Mouse (Mus musculus): ENCODE results near the gene Jsrp1. TPM values are rescaled to one million over a fixed set of nuclear protein-coding genes. Genes with fewer than 3 reads are reported as not detected.

The Jsrp1 gene
- polyA plus RNA-seq, 1 experiment from 2014 or later = 0.95 TPM

- Histone ChIP-seq H3K27me3 (replicated peaks; ENCODE audit: control insufficient read depth, insufficient read depth, low read length) (no peaks in the 10 kb centered on the region), H3K9me3 (ENCODE audit: control insufficient read depth, low read length) (no peaks in the 10 kb centered on the region), H3K27ac (ENCODE audit: low read depth) (no peak overlapping the region), H3K9ac (ENCODE audit: low read length) (no peak overlapping the region), H3K4me2 (ENCODE audit: low read length) (no peak overlapping the region), H3K4me1 (replicated peaks; ENCODE audit: control insufficient read depth, insufficient read depth, low read length) (no peaks in the 10 kb centered on the region), H3K4me3 (ENCODE audit: low read depth, low read length) (no peak overlapping the region), H3K36me3 (ENCODE audit: control insufficient read depth, insufficient read depth, low read length) (peaks cover 96% of the 10 kb centered on the region)
- 87% methylated on average over 4 of the region's 4 CpGs for WGBS
- ATAC-seq (replicated peaks; ENCODE audit: low FRiP score, low TSS enrichment, low read depth) (no peak), DNase-seq (ENCODE audit: low spot score) (no peak)
Measured at GRCm38 (mm10) chr10:80774981-80775380, 38.3 kb downstream of the Jsrp1 start.

- Histone ChIP-seq H3K4me3 (ENCODE audit: low read depth, low read length) (no peak overlapping the region), H3K9me3 (ENCODE audit: control insufficient read depth, low read length) (no peaks in the 10 kb centered on the region), H3K27ac (ENCODE audit: low read depth) (peak overlapping the region; percentile 55; the same call in 1 of the 2 replicates), H3K4me1 (replicated peaks; ENCODE audit: control insufficient read depth, insufficient read depth, low read length) (no peaks in the 10 kb centered on the region), H3K4me2 (ENCODE audit: low read length) (no peak overlapping the region), H3K27me3 (replicated peaks; ENCODE audit: control insufficient read depth, insufficient read depth, low read length) (no peaks in the 10 kb centered on the region), H3K36me3 (ENCODE audit: control insufficient read depth, insufficient read depth, low read length) (peaks cover 97% of the 10 kb centered on the region), H3K9ac (ENCODE audit: low read length) (no peak overlapping the region)
- WGBS = 40% methylated on average over 2 of the region's 2 CpGs
- DNase-seq (ENCODE audit: low spot score) (peak; percentile 85), ATAC-seq (replicated peaks; ENCODE audit: low FRiP score, low TSS enrichment, low read depth) (peak; percentile 51)
Measured at GRCm38 (mm10) chr10:80774549-80774948, 38.7 kb downstream of the Jsrp1 start.

- DNase-seq (ENCODE audit: low spot score) (no peak), ATAC-seq (replicated peaks; ENCODE audit: low FRiP score, low TSS enrichment, low read depth) (no peak)
- peak overlapping the region; percentile 55; the same call in 1 of the 2 replicates for H3K27ac ChIP-seq (ENCODE audit: low read depth)
- H3K4me2 ChIP-seq (ENCODE audit: low read length) = no peak overlapping the region
- H3K36me3 ChIP-seq (ENCODE audit: control insufficient read depth, insufficient read depth, low read length) = peaks cover 95% of the 10 kb centered on the region
- H3K4me1 ChIP-seq (replicated peaks; ENCODE audit: control insufficient read depth, insufficient read depth, low read length) = no peaks in the 10 kb centered on the region
- 85% methylated on average over 5 of the region's 5 CpGs for WGBS
- H3K27me3 ChIP-seq (replicated peaks; ENCODE audit: control insufficient read depth, insufficient read depth, low read length) = no peaks in the 10 kb centered on the region
- no peaks in the 10 kb centered on the region for H3K9me3 ChIP-seq (ENCODE audit: control insufficient read depth, low read length)
- no peak overlapping the region for H3K4me3 ChIP-seq (ENCODE audit: low read depth, low read length)
- H3K9ac ChIP-seq (ENCODE audit: low read length) = no peak overlapping the region
Measured at GRCm38 (mm10) chr10:80773816-80774215, 39.5 kb downstream of the Jsrp1 start.

- Histone ChIP-seq H3K9ac (ENCODE audit: low read length) (no peak overlapping the region), H3K27me3 (replicated peaks; ENCODE audit: control insufficient read depth, insufficient read depth, low read length) (no peaks in the 10 kb centered on the region), H3K4me2 (ENCODE audit: low read length) (no peak overlapping the region), H3K27ac (ENCODE audit: low read depth) (no peak overlapping the region), H3K4me1 (replicated peaks; ENCODE audit: control insufficient read depth, insufficient read depth, low read length) (no peaks in the 10 kb centered on the region), H3K4me3 (ENCODE audit: low read depth, low read length) (no peak overlapping the region), H3K36me3 (ENCODE audit: control insufficient read depth, insufficient read depth, low read length) (peaks cover 80% of the 10 kb centered on the region), H3K9me3 (ENCODE audit: control insufficient read depth, low read length) (no peaks in the 10 kb centered on the region)
- DNase-seq (ENCODE audit: low spot score) (no peak), ATAC-seq (replicated peaks; ENCODE audit: low FRiP score, low TSS enrichment, low read depth) (no peak)
- 87% methylated on average over 6 of the region's 6 CpGs for WGBS
Measured at GRCm38 (mm10) chr10:80768365-80768764, 44.9 kb downstream of the Jsrp1 start.

- H3K27ac ChIP-seq (ENCODE audit: low read depth) = no peak overlapping the region
- no peak overlapping the region for H3K4me3 ChIP-seq (ENCODE audit: low read depth, low read length)
- no peaks in the 10 kb centered on the region for H3K27me3 ChIP-seq (replicated peaks; ENCODE audit: control insufficient read depth, insufficient read depth, low read length)
- H3K36me3 ChIP-seq (ENCODE audit: control insufficient read depth, insufficient read depth, low read length) = peaks cover 63% of the 10 kb centered on the region
- WGBS = 65% methylated on average over 10 of the region's 10 CpGs
- H3K9ac ChIP-seq (ENCODE audit: low read length) = no peak overlapping the region
- 0 out of 2 replicates have a peak, but pooled peaks cover 2% of the 10 kb centered on the region for H3K4me1 ChIP-seq (replicated peaks; ENCODE audit: control insufficient read depth, insufficient read depth, low read length)
- no peaks in the 10 kb centered on the region for H3K9me3 ChIP-seq (ENCODE audit: control insufficient read depth, low read length)
- H3K4me2 ChIP-seq (ENCODE audit: low read length) = no peak overlapping the region
- DNase-seq (ENCODE audit: low spot score) (no peak), ATAC-seq (replicated peaks; ENCODE audit: low FRiP score, low TSS enrichment, low read depth) (peak; percentile 51; the same call in 1 of the 2 replicates)
Measured at GRCm38 (mm10) chr10:80766161-80766815, 47.0 kb downstream of the Jsrp1 start.

GRCm38 (mm10) chr10:80765746-80766145, 47.6 kb downstream of the Jsrp1 start:
- H3K4me2 ChIP-seq (ENCODE audit: low read length) = no peak overlapping the region
- H3K4me1 ChIP-seq (replicated peaks; ENCODE audit: control insufficient read depth, insufficient read depth, low read length) = 0 out of 2 replicates have a peak, but pooled peaks cover 7% of the 10 kb centered on the region
- WGBS = 77% methylated on average over 2 of the region's 2 CpGs
- no peaks in the 10 kb centered on the region for H3K27me3 ChIP-seq (replicated peaks; ENCODE audit: control insufficient read depth, insufficient read depth, low read length)
- peaks cover 57% of the 10 kb centered on the region for H3K36me3 ChIP-seq (ENCODE audit: control insufficient read depth, insufficient read depth, low read length)
- ATAC-seq (replicated peaks; ENCODE audit: low FRiP score, low TSS enrichment, low read depth) (no peak), DNase-seq (ENCODE audit: low spot score) (no peak)
- no peaks in the 10 kb centered on the region for H3K9me3 ChIP-seq (ENCODE audit: control insufficient read depth, low read length)
- no peak overlapping the region for H3K4me3 ChIP-seq (ENCODE audit: low read depth, low read length)
- no peak overlapping the region for H3K9ac ChIP-seq (ENCODE audit: low read length)
- H3K27ac ChIP-seq (ENCODE audit: low read depth) = no peak overlapping the region

- WGBS = 90% methylated on average over 2 of the region's 2 CpGs
- Histone ChIP-seq H3K27me3 (replicated peaks; ENCODE audit: control insufficient read depth, insufficient read depth, low read length) (no peaks in the 10 kb centered on the region), H3K9ac (ENCODE audit: low read length) (no peak overlapping the region), H3K36me3 (ENCODE audit: control insufficient read depth, insufficient read depth, low read length) (peaks cover 37% of the 10 kb centered on the region), H3K4me2 (ENCODE audit: low read length) (no peak overlapping the region), H3K4me3 (ENCODE audit: low read depth, low read length) (no peak overlapping the region), H3K4me1 (replicated peaks; ENCODE audit: control insufficient read depth, insufficient read depth, low read length) (0 out of 2 replicates have a peak, but pooled peaks cover 10% of the 10 kb centered on the region), H3K9me3 (ENCODE audit: control insufficient read depth, low read length) (no peaks in the 10 kb centered on the region), H3K27ac (ENCODE audit: low read depth) (no peak overlapping the region)
- ATAC-seq (replicated peaks; ENCODE audit: low FRiP score, low TSS enrichment, low read depth) (no peak), DNase-seq (ENCODE audit: low spot score) (no peak)
Measured at GRCm38 (mm10) chr10:80763502-80763901, 49.8 kb downstream of the Jsrp1 start.

- Histone ChIP-seq H3K9ac (ENCODE audit: low read length) (no peak overlapping the region), H3K27ac (ENCODE audit: low read depth) (no peak overlapping the region), H3K36me3 (ENCODE audit: control insufficient read depth, insufficient read depth, low read length) (peaks cover 23% of the 10 kb centered on the region), H3K27me3 (replicated peaks; ENCODE audit: control insufficient read depth, insufficient read depth, low read length) (no peaks in the 10 kb centered on the region), H3K4me3 (ENCODE audit: low read depth, low read length) (no peak overlapping the region), H3K4me2 (ENCODE audit: low read length) (no peak overlapping the region), H3K4me1 (replicated peaks; ENCODE audit: control insufficient read depth, insufficient read depth, low read length) (peaks cover 17% of the 10 kb centered on the region), H3K9me3 (ENCODE audit: control insufficient read depth, low read length) (no peaks in the 10 kb centered on the region)
- no peak for ATAC-seq (replicated peaks; ENCODE audit: low FRiP score, low TSS enrichment, low read depth)
- 65% methylated on average over 3 of the region's 3 CpGs for WGBS
- no peak for DNase-seq (ENCODE audit: low spot score)
Measured at GRCm38 (mm10) chr10:80761821-80762220, 51.5 kb downstream of the Jsrp1 start.

Measured in intestine, embryonic 14.5 days (tissue).